ENCODE assay signal across 29 mouse cellular contexts in the genomic region with DNA sequence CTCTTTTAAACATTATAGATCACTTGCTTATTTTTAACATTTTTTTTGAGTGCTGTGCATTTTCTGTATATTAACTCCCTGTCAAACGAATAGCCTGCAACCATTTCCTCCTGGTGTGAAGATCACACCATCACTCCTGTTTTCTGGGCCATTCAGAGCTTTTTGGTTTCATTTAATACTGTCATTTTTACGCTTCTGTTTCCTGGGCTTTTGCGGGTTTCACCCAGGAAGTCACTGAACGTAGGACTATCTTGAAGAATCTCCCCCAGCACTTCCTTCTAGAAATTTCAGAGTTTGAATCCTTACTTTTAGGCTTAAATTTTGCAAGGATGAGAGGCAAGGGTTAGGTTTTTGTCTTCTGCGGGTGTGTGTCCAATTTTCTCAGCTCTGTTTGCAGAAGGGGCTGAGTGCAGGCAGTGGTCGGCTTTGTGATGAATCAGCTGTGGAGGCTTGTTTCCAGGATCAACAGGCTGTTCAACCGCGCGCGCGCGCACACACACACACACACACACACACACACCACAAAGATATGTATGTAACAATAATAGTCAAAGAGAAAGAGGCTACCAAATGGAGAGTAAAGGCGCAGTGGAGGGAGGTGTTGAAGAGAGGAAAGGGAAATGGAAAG. TPM values are rescaled to one million over a fixed set of nuclear protein-coding genes. Genes with fewer than 3 reads are reported as not detected.
DNase-seq lines count a peak whose midpoint lies in the region; ATAC-seq and TF ChIP-seq lines count a peak whose summit lies in the region.
"Had no signal": no experiment of that assay in that cellular context is flagged by ENCODE, and none has a peak within 500 bp of the region (broad histone marks: within the 10 kb centered on the region; RNA-seq: fewer than 3 reads in every experiment).

No protein-coding gene starts in this region.

- WGBS in cerebellum, adult 2 months = 90% methylated on average over 13 of the region's 13 CpGs

- no peaks in the 10 kb centered on the region for H3K79me2 ChIP-seq in MEL (ENCODE audit: control insufficient read depth, insufficient read depth, low read length, poor library complexity)

- no peaks in the 10 kb centered on the region for H3K9me3 ChIP-seq in MEL (replicated peaks; ENCODE audit: insufficient read depth, low read length)
- H3K9me3 ChIP-seq: limb, embryonic 10.5 days; stomach, embryonic 15.5 days had no signal

- peaks cover 0 to 5% of the 10 kb centered on the region in 2 experiments; a peak in 2 of 4 replicates for H3K4me1 ChIP-seq in MEL (ENCODE audit: control insufficient read depth in 1 of 2, insufficient read depth in 2 of 2, low read length in 2 of 2)
- H3K4me1 ChIP-seq in cerebellum, adult 2 months (ENCODE audit: control insufficient read depth, insufficient read depth, low read length) = no peaks in the 10 kb centered on the region
- H3K4me1 ChIP-seq: stomach, embryonic 15.5 days had no signal

- peak overlapping the region; percentile 16; the same call in 1 of the 2 replicates for H3K9ac ChIP-seq in MEL (ENCODE audit: control insufficient read depth, low read depth, low read length, poor library complexity, severe bottlenecking)
- H3K9ac ChIP-seq: liver, postnatal 0 days; stomach, embryonic 15.5 days had no signal

- no peak for TF ChIP-seq EP300 in MEL (IDR thresholded peaks at IDR 0.05; ENCODE audit: low read depth in 1 of 2, low read length in 2 of 2)

- ATAC-seq in granulocyte monocyte progenitor cell, adult 5-6 weeks (replicated peaks; ENCODE audit: poor library complexity, severe bottlenecking) = peak; percentile 13; the same call in 1 of the 2 replicates
- ATAC-seq: liver, postnatal 0 days; midbrain, embryonic 16.5 days had no signal

- H3K36me3 ChIP-seq in MEL (ENCODE audit: control insufficient read depth in 1 of 2, insufficient read depth in 2 of 2, low read length in 2 of 2) = peaks cover 0 to 3% of the 10 kb centered on the region in 2 experiments; a peak in 2 of 4 replicates
- H3K36me3 ChIP-seq: limb, embryonic 10.5 days; stomach, embryonic 15.5 days had no signal

- 0 out of 4 replicates have a peak overlapping the region, but pooled peaks of 1 of the 2 experiments have one; percentile 16 for H3K4me3 ChIP-seq in MEL (ENCODE audit: control insufficient read depth in 1 of 2, insufficient read depth in 1 of 2, low read depth in 2 of 2, low read length in 2 of 2)
- H3K4me3 ChIP-seq in cerebellum, adult 2 months (replicated peaks; ENCODE audit: insufficient read depth, low read depth, low read length) = no peak overlapping the region
- H3K4me3 ChIP-seq: left cerebral cortex, adult 2 months; limb, embryonic 10.5 days; megakaryocyte, embryonic 14.5 days; stomach, embryonic 15.5 days had no signal

- peak; percentile 69 for DNase-seq in CD4-positive helper T cell, adult 2 months (ENCODE audit: low read depth, low spot score)
- peak; percentile 21 for DNase-seq in MEL (ENCODE audit: low read depth, low spot score)
- DNase-seq in thymus, postnatal 14 days = peak; percentile 18
- no peak for DNase-seq in kidney, postnatal 36 days
- DNase-seq in cerebellum, adult 2 months = no peak
- no peak for DNase-seq in cerebellum, adult 11 months
- DNase-seq: adrenal gland, adult 2 months; cerebellum, adult 11-12 months; cerebellum, postnatal 25 days; gastrocnemius, postnatal 14 days; heart, postnatal 10 days; kidney, adult 2 months; kidney, postnatal 14 days; layer of hippocampus, adult 9-11 months; liver, postnatal 0 days; lung, postnatal 10 days; retina, postnatal 1 day had no signal

- no peak for TF ChIP-seq RAD21 in MEL (IDR thresholded peaks at IDR 0.05; ENCODE audit: low read depth, low read length)

- TF ChIP-seq POLR2A in MEL (IDR thresholded peaks at IDR 0.05; ENCODE audit: control insufficient read depth in 1 of 2, insufficient read depth in 1 of 2, low read depth in 1 of 2, low read length in 2 of 2, poor library complexity in 1 of 2) = no peak
- TF ChIP-seq POLR2A in cerebellum, adult 2 months (IDR thresholded peaks at IDR 0.05; ENCODE audit: borderline replicate concordance, insufficient read depth, low read length) = no peak

- TF ChIP-seq CTCF in MEL (IDR thresholded peaks at IDR 0.05 in 2 of 3, conservative IDR thresholded peaks at IDR 0.05 in 1 of 3; ENCODE audit: control insufficient read depth in 1 of 3, insufficient read depth in 1 of 3, low read depth in 2 of 3, low read length in 3 of 3, poor library complexity in 1 of 3, severe bottlenecking in 1 of 3) = no peak
- no peak for TF ChIP-seq CTCF in cerebellum, adult 2 months (IDR thresholded peaks at IDR 0.05; ENCODE audit: borderline replicate concordance, insufficient read depth, low read depth, low read length)

- H3K27me3 ChIP-seq in MEL (ENCODE audit: control insufficient read depth in 1 of 2, insufficient read depth in 2 of 2, low read length in 2 of 2) = no peaks in the 10 kb centered on the region
- no peaks in the 10 kb centered on the region for H3K27me3 ChIP-seq in cerebellum, adult 2 months (ENCODE audit: control insufficient read depth, insufficient read depth, low read length)
- H3K27me3 ChIP-seq: CH12.LX; megakaryocyte, embryonic 14.5 days; stomach, embryonic 15.5 days had no signal

- H3K27ac ChIP-seq in MEL (ENCODE audit: control insufficient read depth, low read depth, low read length) = 0 out of 2 replicates have a peak overlapping the region, but pooled peaks have one; percentile 19
- no peak overlapping the region for H3K27ac ChIP-seq in cerebellum, adult 2 months (ENCODE audit: insufficient read depth, low read length)
- H3K27ac ChIP-seq: left cerebral cortex, adult 2 months; limb, embryonic 10.5 days; stomach, embryonic 15.5 days had no signal

TF ChIP-seq in MEL, 35 proteins besides CTCF, POLR2A, EP300 and RAD21:
- TF ChIP-seq ETS1 (IDR thresholded peaks at IDR 0.05; ENCODE audit: low read depth, low read length) = no peak
- TF ChIP-seq ZNF384 (IDR thresholded peaks at IDR 0.05; ENCODE audit: low read depth, low read length) = peak; percentile 51; the same call in 1 of the 2 replicates

RNA-seq across cellular contexts. Expression of a gene that starts 22.1 kb away (rescaled TPM):
- total RNA-seq in MEL (2012; rRNA removed) = not detected in 2 replicates
- polyA plus RNA-seq in MEL (2012; ENCODE audit: insufficient read depth in 1 of 2, insufficient read length in 2 of 2, low read depth in 1 of 2, low replicate concordance in 2 of 2, missing spikeins in 1 of 2) = not detected
- total RNA-seq in granulocyte monocyte progenitor cell, adult 5-6 weeks (2014; fragmentation: Nextera tagmentation) = not detected in 2 replicates
- not detected in 2 replicates for total RNA-seq in granulocyte monocyte progenitor cell, adult 5-6 weeks (2017)
- not detected in 2 replicates for polyA plus RNA-seq in cerebellum, adult 2 months (2012; rRNA removed)
- total RNA-seq: adrenal gland, adult 2 months; CH12.LX; gastrocnemius, postnatal 14 days; heart, postnatal 10 days; left cerebral cortex, adult 2 months; liver, adult 2 months had no signal
- polyA plus RNA-seq: adrenal gland, adult 2 months; forebrain, embryonic 11.5 days; heart, embryonic 11.5 days; hindbrain, embryonic 11.5 days; limb, embryonic 10.5 days; liver, adult 2 months; liver, postnatal 0 days; midbrain, embryonic 16.5 days; neural tube, embryonic 11.5 days; stomach, embryonic 15.5 days had no signal

RNA-seq across cellular contexts. Expression of a gene that starts 35.0 kb away (rescaled TPM):
- total RNA-seq in MEL (2012; rRNA removed) = 47.0 and 56.0 TPM in 2 replicates
- polyA plus RNA-seq in MEL (2012; ENCODE audit: insufficient read depth in 1 of 2, insufficient read length in 2 of 2, low read depth in 1 of 2, low replicate concordance in 2 of 2, missing spikeins in 1 of 2) = 100 to 1,000 TPM in 1 of 2 experiments, 10 to 100 TPM in 1; 47.0 to 402 TPM
- 50.6 and 67.0 TPM in 2 replicates for total RNA-seq in granulocyte monocyte progenitor cell, adult 5-6 weeks (2014; fragmentation: Nextera tagmentation)
- total RNA-seq in granulocyte monocyte progenitor cell, adult 5-6 weeks (2017) = 42.1 and 54.5 TPM in 2 replicates
- 207 and 224 TPM in 2 replicates for polyA plus RNA-seq in cerebellum, adult 2 months (2012; rRNA removed)

RNA-seq across cellular contexts. Expression of a gene that starts 35.2 kb away (rescaled TPM):
- total RNA-seq in MEL (2012; rRNA removed) = 6.1 and 6.5 TPM in 2 replicates
- polyA plus RNA-seq in MEL (2012; ENCODE audit: insufficient read depth in 1 of 2, insufficient read length in 2 of 2, low read depth in 1 of 2, low replicate concordance in 2 of 2, missing spikeins in 1 of 2) = 10 to 100 TPM in 1 of 2 experiments, not detected in 1; 16.1 TPM
- total RNA-seq in granulocyte monocyte progenitor cell, adult 5-6 weeks (2014; fragmentation: Nextera tagmentation) = 11.8 and 15.4 TPM in 2 replicates
- 8.4 and 13.1 TPM in 2 replicates for total RNA-seq in granulocyte monocyte progenitor cell, adult 5-6 weeks (2017)
- 15.1 and 16.9 TPM in 2 replicates for polyA plus RNA-seq in cerebellum, adult 2 months (2012; rRNA removed)

Comparison
In these comparisons a context has a peak if more than half of its experiments do, and no peak if none do; other contexts are left out.
1. DNase-seq: peak in CD4-positive helper T cell, adult 2 months (single experiment), MEL (single experiment) and thymus, postnatal 14 days (single experiment); none in kidney, postnatal 36 days (0 of 2), cerebellum, adult 2 months (0 of 2) and cerebellum, adult 11 months (single experiment).